ENCODE assay signal across 24 mouse cellular contexts in genomic region chr16:47204031-47204430, GRCm38 (mm10).
A peak's percentile ranks its signal among the peaks of the same experiment; 100 is the strongest.
DNase-seq lines count a peak whose midpoint lies in the region; ATAC-seq and TF ChIP-seq lines count a peak whose summit lies in the region.
"Had no signal": no experiment of that assay in that cellular context is flagged by ENCODE, and none has a peak within 500 bp of the region (broad histone marks: within the 10 kb centered on the region; RNA-seq: fewer than 3 reads in every experiment).

No protein-coding gene starts in this region.

- H3K36me3 ChIP-seq in forebrain, embryonic 14.5 days (ENCODE audit: control insufficient read depth, insufficient read depth, low read length) = no peaks in the 10 kb centered on the region
- no peaks in the 10 kb centered on the region for H3K36me3 ChIP-seq in forebrain, embryonic 11.5 days (ENCODE audit: control insufficient read depth, insufficient read depth, low read length)
- no peaks in the 10 kb centered on the region for H3K36me3 ChIP-seq in midbrain, embryonic 16.5 days (ENCODE audit: control insufficient read depth, insufficient read depth, low read length)
- H3K36me3 ChIP-seq: embryonic facial prominence, embryonic 12.5 days; embryonic facial prominence, embryonic 15.5 days; forebrain, embryonic 12.5 days; heart, embryonic 10.5 days; heart, embryonic 13.5 days had no signal

- no peak overlapping the region for H3K4me3 ChIP-seq in forebrain, embryonic 14.5 days (ENCODE audit: low read depth, low read length)
- no peak overlapping the region for H3K4me3 ChIP-seq in forebrain, embryonic 11.5 days (ENCODE audit: low read depth, low read length)
- H3K4me3 ChIP-seq in midbrain, embryonic 16.5 days (ENCODE audit: low read depth, low read length) = no peak overlapping the region
- H3K4me3 ChIP-seq in layer of hippocampus, adult 2 months = no peak overlapping the region
- H3K4me3 ChIP-seq: embryonic facial prominence, embryonic 12.5 days; embryonic facial prominence, embryonic 15.5 days; forebrain, embryonic 12.5 days; heart, adult 2 months; heart, embryonic 10.5 days; heart, embryonic 13.5 days had no signal

- H3K9ac ChIP-seq in forebrain, embryonic 14.5 days (ENCODE audit: low read length) = no peak overlapping the region
- no peak overlapping the region for H3K9ac ChIP-seq in forebrain, embryonic 11.5 days (ENCODE audit: low read length)
- H3K9ac ChIP-seq in midbrain, embryonic 16.5 days (ENCODE audit: low read depth, low read length) = no peak overlapping the region
- H3K9ac ChIP-seq: embryonic facial prominence, embryonic 12.5 days; embryonic facial prominence, embryonic 15.5 days; forebrain, embryonic 12.5 days; heart, embryonic 13.5 days; hindbrain, embryonic 14.5 days had no signal

- H3K27me3 ChIP-seq in forebrain, embryonic 14.5 days (replicated peaks; ENCODE audit: control insufficient read depth, insufficient read depth, low read length) = no peaks in the 10 kb centered on the region
- no peaks in the 10 kb centered on the region for H3K27me3 ChIP-seq in forebrain, embryonic 11.5 days (ENCODE audit: control insufficient read depth, insufficient read depth, low read length)
- H3K27me3 ChIP-seq in midbrain, embryonic 16.5 days (ENCODE audit: control insufficient read depth, insufficient read depth, low read depth, low read length) = no peaks in the 10 kb centered on the region
- H3K27me3 ChIP-seq: embryonic facial prominence, embryonic 12.5 days; embryonic facial prominence, embryonic 15.5 days; forebrain, embryonic 12.5 days; heart, embryonic 13.5 days had no signal

- peak; percentile 13 for DNase-seq in forebrain, embryonic 14.5 days (ENCODE audit: low spot score)
- no peak for DNase-seq in forebrain, embryonic 11.5 days (ENCODE audit: low spot score)
- peak; percentile 2 for DNase-seq in retina, postnatal 1 day
- no peak for DNase-seq in retina, embryonic 14.5 days (ENCODE audit: low spot score)
- DNase-seq in layer of hippocampus, adult 2 months (ENCODE audit: low spot score in 2 of 2) = no peak
- DNase-seq: adrenal gland, adult 8-10 months; adrenal gland, postnatal 25 days; cerebellum, adult 18-20 months; cerebellum, adult 9-10 months; cerebellum, postnatal 25 days; gastrocnemius, postnatal 10 days; gastrocnemius, postnatal 36 days; heart, adult 2 months; heart, postnatal 14 days; heart, postnatal 4 days had no signal

- no peak overlapping the region for H3K27ac ChIP-seq in forebrain, embryonic 14.5 days (ENCODE audit: low read depth, low read length)
- no peak overlapping the region for H3K27ac ChIP-seq in forebrain, embryonic 11.5 days (ENCODE audit: low read depth, low read length)
- no peak overlapping the region for H3K27ac ChIP-seq in midbrain, embryonic 16.5 days (ENCODE audit: low read length)
- no peak overlapping the region for H3K27ac ChIP-seq in layer of hippocampus, adult 2 months
- H3K27ac ChIP-seq: embryonic facial prominence, embryonic 12.5 days; embryonic facial prominence, embryonic 15.5 days; forebrain, embryonic 12.5 days; heart, adult 2 months; heart, embryonic 10.5 days; heart, embryonic 13.5 days; hindbrain, embryonic 14.5 days; hindbrain, postnatal 0 days had no signal

- H3K4me1 ChIP-seq in forebrain, embryonic 14.5 days (ENCODE audit: control insufficient read depth, insufficient read depth, low read length) = no peaks in the 10 kb centered on the region
- H3K4me1 ChIP-seq in forebrain, embryonic 11.5 days (replicated peaks; ENCODE audit: control insufficient read depth, insufficient read depth, low read length) = no peaks in the 10 kb centered on the region
- peaks cover 6% of the 10 kb centered on the region; the same call in 1 of the 2 replicates for H3K4me1 ChIP-seq in midbrain, embryonic 16.5 days (ENCODE audit: control insufficient read depth, insufficient read depth, low read length)
- H3K4me1 ChIP-seq: embryonic facial prominence, embryonic 12.5 days; embryonic facial prominence, embryonic 15.5 days; forebrain, embryonic 12.5 days; heart, embryonic 10.5 days; heart, embryonic 13.5 days had no signal

- no peak for TF ChIP-seq CTCF in layer of hippocampus, adult 2 months (conservative IDR thresholded peaks at IDR 0.05)

- H3K4me2 ChIP-seq in forebrain, embryonic 14.5 days (ENCODE audit: low read length) = no peak overlapping the region
- no peak overlapping the region for H3K4me2 ChIP-seq in forebrain, embryonic 11.5 days (ENCODE audit: low read depth, low read length, severe bottlenecking)
- no peak overlapping the region for H3K4me2 ChIP-seq in midbrain, embryonic 16.5 days (ENCODE audit: low read length)
- H3K4me2 ChIP-seq: embryonic facial prominence, embryonic 12.5 days; embryonic facial prominence, embryonic 15.5 days; forebrain, embryonic 12.5 days; heart, embryonic 13.5 days; hindbrain, embryonic 14.5 days had no signal

- ATAC-seq in forebrain, embryonic 14.5 days = no peak
- no peak for ATAC-seq in forebrain, embryonic 11.5 days (replicated peaks; ENCODE audit: low FRiP score)
- ATAC-seq in midbrain, embryonic 16.5 days = peak; percentile 62; the same call in 1 of the 2 replicates
- ATAC-seq: activated CD4-positive, CD25-positive, alpha-beta regulatory T cell, adult 4 months; hindbrain, postnatal 0 days had no signal

- H3K9me3 ChIP-seq in forebrain, embryonic 14.5 days (replicated peaks; ENCODE audit: control insufficient read depth, low read length) = no peaks in the 10 kb centered on the region
- no peaks in the 10 kb centered on the region for H3K9me3 ChIP-seq in forebrain, embryonic 11.5 days (ENCODE audit: control insufficient read depth, low read length)
- 0 out of 2 replicates have a peak, but pooled peaks cover 2% of the 10 kb centered on the region for H3K9me3 ChIP-seq in midbrain, embryonic 16.5 days (replicated peaks; ENCODE audit: control insufficient read depth, low read length, poor library complexity, severe bottlenecking)
- H3K9me3 ChIP-seq: embryonic facial prominence, embryonic 12.5 days; embryonic facial prominence, embryonic 15.5 days; forebrain, embryonic 12.5 days; heart, embryonic 10.5 days; heart, embryonic 13.5 days had no signal

Comparison
In these comparisons a context has a peak if more than half of its experiments do, and no peak if none do; other contexts are left out.
1. DNase-seq: peak in forebrain, embryonic 14.5 days (single experiment) and retina, postnatal 1 day (single experiment); none in forebrain, embryonic 11.5 days (single experiment), retina, embryonic 14.5 days (single experiment) and layer of hippocampus, adult 2 months (0 of 2).